Mouse (Mus musculus) forebrain, postnatal 0 days (tissue): ENCODE measurements around the gene Hpcal1. TPM values are rescaled to one million over a fixed set of nuclear protein-coding genes. Genes with fewer than 3 reads are reported as not detected.

Source experiments
- ATAC-seq: fragments of 200-750 bp; cut with Nextera tagmentation; 2 replicates; pipeline ENCODE4 v1.8.0; 2017; ENCODE audit warnings: mild to moderate bottlenecking, moderate library complexity
- DNase-seq: peaks from one replicate; pipeline ENCODE4 v3.0.0-alpha.2; 2015
- H3K27ac ChIP-seq: fragments of 300-500 bp; sonication (generic); 2 replicates; pipeline ENCODE4 v1.5.1; 2014; ENCODE audit warnings: low read depth, mild to moderate bottlenecking, antibody characterized with exemption, low read length, moderate library complexity, mixed read lengths
- H3K27me3 ChIP-seq: fragments of 300-500 bp; sonication (generic); 2 replicates; pipeline ENCODE4 v1.6.1; 2014; ENCODE audit warnings: mild to moderate bottlenecking, low read length, mixed read lengths; ENCODE audit not compliant: insufficient read depth
- H3K36me3 ChIP-seq: fragments of 300-500 bp; sonication (generic); 2 replicates; pipeline ENCODE4 v1.6.1; 2014; ENCODE audit warnings: mild to moderate bottlenecking, moderate library complexity; ENCODE audit not compliant: insufficient read depth
- H3K4me1 ChIP-seq: fragments of 300-500 bp; sonication (generic); 2 replicates; pipeline ENCODE4 v1.6.1; 2014; ENCODE audit warnings: antibody characterized with exemption; ENCODE audit not compliant: insufficient read depth
- H3K4me2 ChIP-seq: fragments of 300-500 bp; sonication (generic); 2 replicates; pipeline ENCODE4 v1.6.1; 2014; ENCODE audit warnings: low read depth, mild to moderate bottlenecking, moderate library complexity
- H3K4me3 ChIP-seq: fragments of 300-500 bp; sonication (generic); 2 replicates; pipeline ENCODE4 v1.5.1; 2014; ENCODE audit warnings: low read depth, low read length, mixed read lengths
- H3K9ac ChIP-seq: fragments of 300-500 bp; sonication (generic); 2 replicates; pipeline ENCODE4 v1.6.1; 2014; ENCODE audit warnings: mild to moderate bottlenecking
- H3K9me3 ChIP-seq: fragments of 300-500 bp; sonication (generic); 2 replicates; pipeline ENCODE4 v1.6.1; 2016; ENCODE audit warnings: low read length
- CTCF ChIP-seq: sonication (generic); IDR thresholded peaks from 2 replicates; pipeline ENCODE4 v1.5.1; 2016; ENCODE audit warnings: antibody characterized with exemption, control low read depth, low read depth
- WGBS: fragments of 180-500 bp; shearing (Covaris S2); extraction: QIAGEN DNeasy Blood & Tissue Kit; methylation state at CpG from one replicate; pipeline ENCODE4 v1.1.7; 2014; 5-methylcytosine and 5-hydroxymethylcytosine counted together
- polyA plus RNA-seq: library from polyadenylated mRNA; unstranded; fragments of >200 nt; fragmentation: Nextera tagmentation; extraction: Ambion mirVana; gene quantifications from 2 replicates; pipeline ENCODE4 v1.2.1, GENCODE M21; 2015
- total RNA-seq: library from RNA; depleted of rRNA; stranded (reverse); fragments of >200 nt; gene quantifications from 2 replicates; pipeline ENCODE4 v1.2.3, GENCODE M21; 2014

The Hpcal1 gene
- total and polyA plus RNA-seq, 2 experiments from 2014 or later = 46.9 to 76.7 TPM

- no peaks in the 10 kb centered on the region for H3K27me3 ChIP-seq
- no peak for DNase-seq
These were observed 16.8 kb downstream of the Hpcal1 start for GRCm38 (mm10) chr12:17707472-17707871.

GRCm38 (mm10) chr12:17709451-17709850, 18.8 kb downstream of the Hpcal1 start:
- no peak overlapping the region for H3K9ac ChIP-seq
- no peak overlapping the region for H3K27ac ChIP-seq
- H3K4me1 ChIP-seq = no peaks in the 10 kb centered on the region
- no peak for DNase-seq
- TF ChIP-seq CTCF = peak; percentile 29
- H3K4me3 ChIP-seq = no peak overlapping the region
- H3K27me3 ChIP-seq = no peaks in the 10 kb centered on the region
- WGBS = 15% methylated on average over 4 of the region's 4 CpGs
- H3K9me3 ChIP-seq = no peaks in the 10 kb centered on the region
- no peak overlapping the region for H3K4me2 ChIP-seq
- H3K36me3 ChIP-seq = no peaks in the 10 kb centered on the region
- peak; percentile 73 for ATAC-seq

More at GRCm38 (mm10) chr12:17707472-17707871, 16.8 kb downstream of the Hpcal1 start:
- Histone ChIP-seq H3K4me1 (no peaks in the 10 kb centered on the region), H3K27ac (no peak overlapping the region), H3K4me3 (no peak overlapping the region), H3K36me3 (no peaks in the 10 kb centered on the region), H3K9ac (no peak overlapping the region), H3K9me3 (no peaks in the 10 kb centered on the region), H3K4me2 (no peak overlapping the region)
- TF ChIP-seq CTCF = no peak
- no peak for ATAC-seq

- Histone ChIP-seq H3K27me3 (no peaks in the 10 kb centered on the region), H3K4me1 (no peaks in the 10 kb centered on the region), H3K4me2 (no peak overlapping the region), H3K4me3 (no peak overlapping the region), H3K9me3 (no peaks in the 10 kb centered on the region), H3K27ac (no peak overlapping the region), H3K9ac (no peak overlapping the region), H3K36me3 (no peaks in the 10 kb centered on the region)
- ATAC-seq (no peak), DNase-seq (no peak)
- WGBS = 72% methylated on average over 17 of the region's 17 CpGs
- no peak for TF ChIP-seq CTCF
These were observed 19.5 kb downstream of the Hpcal1 start for GRCm38 (mm10) chr12:17709926-17710746.

DNA sequence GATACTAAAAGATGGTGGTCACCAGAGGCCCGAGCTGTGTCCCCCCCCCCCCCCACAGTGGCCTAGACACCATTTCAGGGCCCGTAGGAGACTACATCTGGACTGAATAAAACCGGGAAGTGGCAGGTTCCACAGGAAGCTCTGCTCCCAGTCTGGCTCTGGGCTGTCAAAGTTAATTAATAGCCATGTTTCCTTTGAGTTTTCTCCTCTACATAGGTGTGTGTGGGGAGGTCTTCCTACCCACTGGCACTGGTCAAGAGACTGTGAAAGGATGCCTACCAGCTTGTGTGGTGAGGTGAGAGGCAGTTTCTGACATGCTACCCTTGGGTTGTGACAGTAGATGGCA, 20.1 kb downstream of the Hpcal1 start:
- WGBS = 78% methylated on average over 3 of the region's 3 CpGs
- H3K4me1 ChIP-seq = no peaks in the 10 kb centered on the region
- no peak for ATAC-seq
- no peak for DNase-seq
- H3K4me3 ChIP-seq = no peak overlapping the region
- H3K36me3 ChIP-seq = no peaks in the 10 kb centered on the region
- H3K4me2 ChIP-seq = no peak overlapping the region
- TF ChIP-seq CTCF = no peak
- H3K9me3 ChIP-seq = no peaks in the 10 kb centered on the region
- no peak overlapping the region for H3K27ac ChIP-seq
- no peak overlapping the region for H3K9ac ChIP-seq
- H3K27me3 ChIP-seq = no peaks in the 10 kb centered on the region

DNA sequence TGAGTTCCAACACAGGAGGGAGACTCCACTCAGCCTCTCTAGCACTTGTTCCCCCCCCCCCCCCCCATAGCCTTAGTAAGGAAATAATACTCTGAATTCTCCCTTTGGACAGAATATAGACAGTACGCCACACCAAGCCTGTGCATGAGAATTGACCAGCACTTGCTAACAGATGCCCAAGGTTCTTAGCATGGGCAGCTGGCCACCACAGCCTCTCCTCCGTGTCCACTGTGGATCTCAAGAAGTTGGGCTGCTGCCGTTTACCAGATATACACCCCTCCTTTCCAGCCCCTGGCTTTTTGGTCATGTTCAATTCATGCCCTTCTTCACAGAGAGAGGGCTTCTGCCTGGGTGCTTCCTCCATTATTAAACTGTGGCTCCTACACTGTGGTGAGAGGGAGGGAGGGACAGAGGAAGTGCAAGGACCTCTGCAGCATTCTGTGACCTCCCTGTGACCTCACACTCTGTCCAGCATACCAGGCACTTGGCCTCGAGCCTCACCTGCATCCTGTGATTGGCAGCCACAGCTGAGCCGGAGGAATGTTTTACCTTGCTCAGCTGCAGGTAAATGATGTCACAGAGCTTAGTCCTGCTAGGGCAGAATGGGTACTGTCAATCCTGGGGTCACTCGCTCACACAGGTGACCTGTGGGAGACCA, 21.2 kb downstream of the Hpcal1 start:
- Histone ChIP-seq H3K27ac (no peak overlapping the region), H3K4me1 (no peaks in the 10 kb centered on the region), H3K9ac (no peak overlapping the region), H3K36me3 (no peaks in the 10 kb centered on the region), H3K27me3 (no peaks in the 10 kb centered on the region), H3K9me3 (no peaks in the 10 kb centered on the region), H3K4me3 (no peak overlapping the region), H3K4me2 (no peak overlapping the region)
- WGBS = 74% methylated on average over 6 of the region's 6 CpGs
- DNase-seq (no peak), ATAC-seq (no peak)
- TF ChIP-seq CTCF = no peak

- H3K4me3 ChIP-seq = no peak overlapping the region
- 39% methylated on average over 1 of the region's 1 CpGs for WGBS
- TF ChIP-seq CTCF = no peak
These were observed 21.9 kb downstream of the Hpcal1 start for GRCm38 (mm10) chr12:17712571-17712970.

GRCm38 (mm10) chr12:17715720-17716478, 25.2 kb downstream of the Hpcal1 start:
- no peaks in the 10 kb centered on the region for H3K27me3 ChIP-seq
- no peak overlapping the region for H3K4me2 ChIP-seq
- H3K9me3 ChIP-seq = no peaks in the 10 kb centered on the region
- ATAC-seq (no peak), DNase-seq (no peak)
- no peak overlapping the region for H3K9ac ChIP-seq
- WGBS = 98% methylated on average over 4 of the region's 4 CpGs
- no peak for TF ChIP-seq CTCF
- H3K27ac ChIP-seq = no peak overlapping the region
- no peaks in the 10 kb centered on the region for H3K4me1 ChIP-seq
- H3K36me3 ChIP-seq = no peaks in the 10 kb centered on the region
- H3K4me3 ChIP-seq = no peak overlapping the region

More at GRCm38 (mm10) chr12:17712571-17712970, 21.9 kb downstream of the Hpcal1 start:
- Histone ChIP-seq H3K27me3 (no peaks in the 10 kb centered on the region), H3K9me3 (no peaks in the 10 kb centered on the region), H3K27ac (no peak overlapping the region), H3K4me1 (no peaks in the 10 kb centered on the region), H3K9ac (no peak overlapping the region), H3K36me3 (no peaks in the 10 kb centered on the region), H3K4me2 (no peak overlapping the region)
- DNase-seq (no peak), ATAC-seq (no peak)
